Mouse (Mus musculus) cerebellum, adult 2 months (tissue): ENCODE measurements around the gene Map3k12.

Experiments used
- CTCF ChIP-seq: fragments of 200-500 bp; IDR thresholded peaks from 2 replicates; pipeline ENCODE4 v1.5.1; 2011; ENCODE audit warnings: low read depth, mild to moderate bottlenecking, control low read depth, low read length, moderate library complexity, borderline replicate concordance; ENCODE audit not compliant: insufficient read depth
- POLR2A ChIP-seq: fragments of 200-500 bp; IDR thresholded peaks from 2 replicates; pipeline ENCODE4 v1.6.1; 2011; ENCODE audit warnings: low read length, control low read depth, borderline replicate concordance; ENCODE audit not compliant: insufficient read depth

DNA sequence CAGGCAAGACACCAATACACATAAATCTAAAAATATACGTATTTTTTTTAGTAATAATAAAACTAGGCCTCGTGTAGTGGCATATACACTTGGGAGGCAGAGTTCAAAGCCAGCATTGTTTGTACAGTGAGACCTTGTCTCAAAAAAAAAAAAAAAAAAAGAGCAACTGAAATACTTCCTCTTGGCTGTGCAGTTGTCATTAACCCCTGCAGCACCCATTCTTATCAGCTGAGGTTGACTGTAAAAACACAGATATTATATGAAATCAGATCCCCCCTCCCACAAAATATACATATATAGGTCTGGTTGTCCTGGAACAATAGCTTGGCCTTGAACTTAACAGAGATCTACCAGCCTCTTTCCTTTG, 10.4 kb downstream of the Map3k12 start:
- TF ChIP-seq POLR2A (no peak), CTCF (no peak)
